Mouse (Mus musculus): Measurements from ENCODE around the gene Prss29. TPM values are rescaled to one million over a fixed set of nuclear protein-coding genes. Genes with fewer than 3 reads are reported as not detected.

The Prss29 gene
- total and polyA plus RNA-seq, 3 experiments, result not detected

DNA sequence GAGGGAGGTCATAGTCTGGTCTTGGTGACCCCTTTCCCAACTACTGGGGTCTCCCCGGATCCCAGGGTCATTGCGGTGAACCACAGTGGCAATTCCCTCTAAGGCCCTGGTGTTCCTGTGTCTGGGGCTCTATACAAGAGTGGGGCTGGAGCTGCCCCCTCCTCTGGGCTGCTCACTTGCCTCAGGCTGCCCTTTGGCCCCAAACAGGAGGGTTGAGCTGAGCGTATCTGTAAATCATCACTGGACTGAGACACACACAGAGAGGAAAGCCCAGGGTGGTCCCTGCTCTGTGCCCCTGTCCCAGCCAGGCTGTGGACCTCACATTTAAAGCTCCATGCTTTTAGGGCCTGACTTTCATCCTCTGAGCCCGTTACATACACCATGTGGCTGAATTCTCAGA lies 19.8 kb downstream of the Prss29 start:
- no peak overlapping the region for H3K9ac ChIP-seq (ENCODE audit: control insufficient read depth, low read depth, low read length, poor library complexity, severe bottlenecking)
- peaks cover 0 to 5% of the 10 kb centered on the region in 2 experiments; a peak in 2 of 4 replicates for H3K4me1 ChIP-seq (ENCODE audit: control insufficient read depth in 1 of 2, insufficient read depth in 2 of 2, low read length in 2 of 2)
- H3K9me3 ChIP-seq (replicated peaks; ENCODE audit: insufficient read depth, low read length), result no peaks in the 10 kb centered on the region
- H3K36me3 ChIP-seq (ENCODE audit: control insufficient read depth in 1 of 2, insufficient read depth in 2 of 2, low read length in 2 of 2), result no peaks in the 10 kb centered on the region
- H3K27ac ChIP-seq (ENCODE audit: control insufficient read depth, low read depth, low read length), result no peak overlapping the region
- DNase-seq (ENCODE audit: low read depth, low spot score), result no peak
- no peak overlapping the region for H3K4me3 ChIP-seq (ENCODE audit: control insufficient read depth in 1 of 2, insufficient read depth in 1 of 2, low read depth in 2 of 2, low read length in 2 of 2)
- no peaks in the 10 kb centered on the region for H3K79me2 ChIP-seq (ENCODE audit: control insufficient read depth, insufficient read depth, low read length, poor library complexity)
- TF ChIP-seq KAT2A (conservative IDR thresholded peaks at IDR 0.05; ENCODE audit: low read depth, low read length) (no peak), TBP (IDR thresholded peaks at IDR 0.05; ENCODE audit: low read depth, low read length) (no peak), UBTF (IDR thresholded peaks at IDR 0.05; ENCODE audit: borderline replicate concordance, insufficient read depth, low read depth, low read length) (no peak), BHLHE40 (IDR thresholded peaks at IDR 0.05; ENCODE audit: borderline replicate concordance, low read depth, low read length) (no peak), E2F4 (IDR thresholded peaks at IDR 0.05; ENCODE audit: borderline replicate concordance, low read depth, low read length) (no peak), POLR2A (IDR thresholded peaks at IDR 0.05; ENCODE audit: control insufficient read depth in 1 of 2, insufficient read depth in 1 of 2, low read depth in 1 of 2, low read length in 2 of 2, poor library complexity in 1 of 2) (no peak), SIN3A (IDR thresholded peaks at IDR 0.05; ENCODE audit: low read length) (no peak), MYC (IDR thresholded peaks at IDR 0.05; ENCODE audit: low read depth, low read length) (no peak), USF1 (IDR thresholded peaks at IDR 0.05; ENCODE audit: low read depth, low read length) (no peak), CHD2 (IDR thresholded peaks at IDR 0.05; ENCODE audit: low read length) (no peak), MXI1 (IDR thresholded peaks at IDR 0.05; ENCODE audit: low read depth, low read length) (no peak), ZKSCAN1 (IDR thresholded peaks at IDR 0.05; ENCODE audit: low read depth, low read length) (no peak), RCOR1 (IDR thresholded peaks at IDR 0.05; ENCODE audit: low read depth, low read length) (no peak), NRF1 (IDR thresholded peaks at IDR 0.05; ENCODE audit: insufficient read depth, low read depth, low read length, poor library complexity, severe bottlenecking) (no peak)
- H3K27me3 ChIP-seq (ENCODE audit: control insufficient read depth in 1 of 2, insufficient read depth in 2 of 2, low read length in 2 of 2), result peaks cover 7 to 8% of the 10 kb centered on the region in 2 experiments; a peak in 3 of 4 replicates

DNA sequence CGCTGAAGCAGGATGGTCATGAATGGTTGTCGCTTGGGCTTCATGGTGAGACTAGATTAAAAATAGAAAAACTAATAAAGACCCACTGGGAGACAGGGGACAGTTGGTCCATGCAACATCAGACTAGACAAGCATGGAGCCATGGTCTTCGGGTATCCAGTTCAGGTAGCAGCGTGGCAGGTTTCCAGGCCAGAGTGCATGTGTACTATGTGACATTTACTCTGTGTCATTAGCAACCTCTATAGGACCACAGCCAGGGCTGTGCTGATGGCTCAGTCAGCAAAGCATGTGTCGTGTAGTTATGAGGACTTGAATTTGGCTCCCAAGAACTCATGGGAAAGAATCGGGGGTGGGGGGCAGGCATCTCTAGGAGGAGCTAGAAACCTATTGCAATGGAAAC lies 21.5 kb downstream of the Prss29 start:
- H3K36me3 ChIP-seq (ENCODE audit: control insufficient read depth in 1 of 2, insufficient read depth in 2 of 2, low read length in 2 of 2), result no peaks in the 10 kb centered on the region
- no peaks in the 10 kb centered on the region for H3K9me3 ChIP-seq (replicated peaks; ENCODE audit: insufficient read depth, low read length)
- no peak overlapping the region for H3K27ac ChIP-seq (ENCODE audit: control insufficient read depth, low read depth, low read length)
- H3K79me2 ChIP-seq (ENCODE audit: control insufficient read depth, insufficient read depth, low read length, poor library complexity), result no peaks in the 10 kb centered on the region
- no peak for DNase-seq (ENCODE audit: low read depth, low spot score)
- TF ChIP-seq USF2 (IDR thresholded peaks at IDR 0.05; ENCODE audit: borderline replicate concordance in 1 of 2, insufficient read depth in 1 of 2, low read depth in 1 of 2, low read length in 2 of 2), result no peak
- TF ChIP-seq USF1 (IDR thresholded peaks at IDR 0.05; ENCODE audit: low read depth, low read length), result no peak
- TF ChIP-seq ETS1 (IDR thresholded peaks at IDR 0.05; ENCODE audit: low read depth, low read length), result no peak
- TF ChIP-seq MAX (IDR thresholded peaks at IDR 0.05; ENCODE audit: low read length), result no peak
- H3K4me1 ChIP-seq (ENCODE audit: control insufficient read depth in 1 of 2, insufficient read depth in 2 of 2, low read length in 2 of 2), result peaks cover 0 to 5% of the 10 kb centered on the region in 2 experiments; a peak in 2 of 4 replicates
- no peak overlapping the region for H3K4me3 ChIP-seq (ENCODE audit: control insufficient read depth in 1 of 2, insufficient read depth in 1 of 2, low read depth in 2 of 2, low read length in 2 of 2)
- H3K9ac ChIP-seq (ENCODE audit: control insufficient read depth, low read depth, low read length, poor library complexity, severe bottlenecking), result no peak overlapping the region
- peaks cover 3 to 8% of the 10 kb centered on the region in 2 experiments; a peak in 3 of 4 replicates for H3K27me3 ChIP-seq (ENCODE audit: control insufficient read depth in 1 of 2, insufficient read depth in 2 of 2, low read length in 2 of 2)
